Mouse (Mus musculus): ENCODE results near the gene Fkbp6. TPM values are rescaled to one million over a fixed set of nuclear protein-coding genes. Genes with fewer than 3 reads are reported as not detected.

The Fkbp6 gene
- polyA plus RNA-seq, 1 experiment from 2014 or later = 0.40 TPM

- H3K9me3 ChIP-seq (ENCODE audit: control insufficient read depth, low read length) = no peaks in the 10 kb centered on the region
- H3K27ac ChIP-seq (ENCODE audit: low read depth, low read length) = no peak overlapping the region
- no peaks in the 10 kb centered on the region for H3K4me1 ChIP-seq (replicated peaks; ENCODE audit: control insufficient read depth, insufficient read depth, low read length)
- ATAC-seq (replicated peaks; ENCODE audit: low FRiP score) = no peak
- H3K36me3 ChIP-seq (ENCODE audit: control insufficient read depth, insufficient read depth, low read length) = no peaks in the 10 kb centered on the region
- H3K9ac ChIP-seq (ENCODE audit: low read depth, low read length) = no peak overlapping the region
- no peaks in the 10 kb centered on the region for H3K27me3 ChIP-seq (replicated peaks; ENCODE audit: control insufficient read depth, insufficient read depth, low read length)
- no peak overlapping the region for H3K4me2 ChIP-seq
- 39% methylated on average over 3 of the region's 3 CpGs for WGBS
- no peak overlapping the region for H3K4me3 ChIP-seq (ENCODE audit: low read depth, low read length)
- DNase-seq (ENCODE audit: low spot score) = no peak
Observed at GRCm38 (mm10) chr5:135337575-135337974, 12.3 kb downstream of the Fkbp6 start.

- DNase-seq (ENCODE audit: low spot score) = peak; percentile 7
- no peak overlapping the region for H3K4me2 ChIP-seq
- no peak for ATAC-seq (replicated peaks; ENCODE audit: low FRiP score)
- H3K27ac ChIP-seq (ENCODE audit: low read depth, low read length) = no peak overlapping the region
- H3K27me3 ChIP-seq (replicated peaks; ENCODE audit: control insufficient read depth, insufficient read depth, low read length) = no peaks in the 10 kb centered on the region
- no peaks in the 10 kb centered on the region for H3K4me1 ChIP-seq (replicated peaks; ENCODE audit: control insufficient read depth, insufficient read depth, low read length)
- H3K36me3 ChIP-seq (ENCODE audit: control insufficient read depth, insufficient read depth, low read length) = no peaks in the 10 kb centered on the region
- H3K9me3 ChIP-seq (ENCODE audit: control insufficient read depth, low read length) = no peaks in the 10 kb centered on the region
- WGBS = 79% methylated on average over 6 of the region's 6 CpGs
- no peak overlapping the region for H3K4me3 ChIP-seq (ENCODE audit: low read depth, low read length)
- H3K9ac ChIP-seq (ENCODE audit: low read depth, low read length) = no peak overlapping the region
Observed at GRCm38 (mm10) chr5:135331161-135331560, 18.7 kb downstream of the Fkbp6 start.

- 77% methylated on average over 5 of the region's 5 CpGs for WGBS
- Histone ChIP-seq H3K4me1 (replicated peaks; ENCODE audit: control insufficient read depth, insufficient read depth, low read length) (no peaks in the 10 kb centered on the region), H3K36me3 (ENCODE audit: control insufficient read depth, insufficient read depth, low read length) (no peaks in the 10 kb centered on the region), H3K9ac (ENCODE audit: low read depth, low read length) (no peak overlapping the region), H3K4me2 (no peak overlapping the region), H3K27me3 (replicated peaks; ENCODE audit: control insufficient read depth, insufficient read depth, low read length) (no peaks in the 10 kb centered on the region), H3K27ac (ENCODE audit: low read depth, low read length) (no peak overlapping the region), H3K9me3 (ENCODE audit: control insufficient read depth, low read length) (no peaks in the 10 kb centered on the region), H3K4me3 (ENCODE audit: low read depth, low read length) (no peak overlapping the region)
- ATAC-seq (replicated peaks; ENCODE audit: low FRiP score) = no peak
- DNase-seq (ENCODE audit: low spot score) = peak; percentile 27
Observed at GRCm38 (mm10) chr5:135330201-135330600, 19.6 kb downstream of the Fkbp6 start.

- H3K9ac ChIP-seq (ENCODE audit: low read depth, low read length) = no peak overlapping the region
- H3K27me3 ChIP-seq (replicated peaks; ENCODE audit: control insufficient read depth, insufficient read depth, low read length) = no peaks in the 10 kb centered on the region
- WGBS = 66% methylated on average over 4 of the region's 4 CpGs
- H3K9me3 ChIP-seq (ENCODE audit: control insufficient read depth, low read length) = no peaks in the 10 kb centered on the region
- H3K4me1 ChIP-seq (replicated peaks; ENCODE audit: control insufficient read depth, insufficient read depth, low read length) = no peaks in the 10 kb centered on the region
- DNase-seq (ENCODE audit: low spot score) (peak; percentile 11), ATAC-seq (replicated peaks; ENCODE audit: low FRiP score) (no peak)
- no peak overlapping the region for H3K4me3 ChIP-seq (ENCODE audit: low read depth, low read length)
- no peak overlapping the region for H3K4me2 ChIP-seq
- H3K36me3 ChIP-seq (ENCODE audit: control insufficient read depth, insufficient read depth, low read length) = no peaks in the 10 kb centered on the region
- no peak overlapping the region for H3K27ac ChIP-seq (ENCODE audit: low read depth, low read length)
Observed at GRCm38 (mm10) chr5:135329471-135329870, 20.4 kb downstream of the Fkbp6 start.

- 32% methylated on average over 3 of the region's 3 CpGs for WGBS
- Histone ChIP-seq H3K27me3 (replicated peaks; ENCODE audit: control insufficient read depth, insufficient read depth, low read length) (no peaks in the 10 kb centered on the region), H3K4me2 (no peak overlapping the region), H3K4me1 (replicated peaks; ENCODE audit: control insufficient read depth, insufficient read depth, low read length) (no peaks in the 10 kb centered on the region), H3K9me3 (ENCODE audit: control insufficient read depth, low read length) (no peaks in the 10 kb centered on the region), H3K4me3 (ENCODE audit: low read depth, low read length) (no peak overlapping the region), H3K36me3 (ENCODE audit: control insufficient read depth, insufficient read depth, low read length) (no peaks in the 10 kb centered on the region), H3K9ac (ENCODE audit: low read depth, low read length) (no peak overlapping the region), H3K27ac (ENCODE audit: low read depth, low read length) (no peak overlapping the region)
- DNase-seq (ENCODE audit: low spot score) = no peak
- no peak for ATAC-seq (replicated peaks; ENCODE audit: low FRiP score)
Observed at GRCm38 (mm10) chr5:135326121-135326659, 23.7 kb downstream of the Fkbp6 start.

GRCm38 (mm10) chr5:135322197-135322596 lies 27.6 kb downstream of the Fkbp6 start:
- H3K4me3 ChIP-seq (ENCODE audit: low read depth, low read length) = no peak overlapping the region
- no peak for DNase-seq (ENCODE audit: low spot score)
- no peak for ATAC-seq (replicated peaks; ENCODE audit: low FRiP score)
- H3K36me3 ChIP-seq (ENCODE audit: control insufficient read depth, insufficient read depth, low read length) = no peaks in the 10 kb centered on the region
- H3K4me1 ChIP-seq (replicated peaks; ENCODE audit: control insufficient read depth, insufficient read depth, low read length) = no peaks in the 10 kb centered on the region
- no peak overlapping the region for H3K4me2 ChIP-seq
- WGBS = 81% methylated on average over 1 of the region's 1 CpGs
- H3K9ac ChIP-seq (ENCODE audit: low read depth, low read length) = no peak overlapping the region
- no peaks in the 10 kb centered on the region for H3K27me3 ChIP-seq (replicated peaks; ENCODE audit: control insufficient read depth, insufficient read depth, low read length)
- H3K9me3 ChIP-seq (ENCODE audit: control insufficient read depth, low read length) = no peaks in the 10 kb centered on the region
- no peak overlapping the region for H3K27ac ChIP-seq (ENCODE audit: low read depth, low read length)

- DNase-seq (ENCODE audit: low spot score) (no peak), ATAC-seq (replicated peaks; ENCODE audit: low FRiP score) (no peak)
- Histone ChIP-seq H3K27me3 (replicated peaks; ENCODE audit: control insufficient read depth, insufficient read depth, low read length) (no peaks in the 10 kb centered on the region), H3K4me2 (no peak overlapping the region), H3K27ac (ENCODE audit: low read depth, low read length) (no peak overlapping the region), H3K9ac (ENCODE audit: low read depth, low read length) (no peak overlapping the region), H3K36me3 (ENCODE audit: control insufficient read depth, insufficient read depth, low read length) (no peaks in the 10 kb centered on the region), H3K9me3 (ENCODE audit: control insufficient read depth, low read length) (no peaks in the 10 kb centered on the region), H3K4me1 (replicated peaks; ENCODE audit: control insufficient read depth, insufficient read depth, low read length) (no peaks in the 10 kb centered on the region), H3K4me3 (ENCODE audit: low read depth, low read length) (no peak overlapping the region)
- 62% methylated on average over 2 of the region's 2 CpGs for WGBS
Observed at GRCm38 (mm10) chr5:135319856-135320255, 30.0 kb downstream of the Fkbp6 start.

GRCm38 (mm10) chr5:135316177-135316576 lies 33.7 kb downstream of the Fkbp6 start:
- WGBS = 57% methylated on average over 3 of the region's 3 CpGs

GRCm38 (mm10) chr5:135306321-135306965 lies 43.4 kb downstream of the Fkbp6 start:
- no peak overlapping the region for H3K27ac ChIP-seq (ENCODE audit: low read depth, low read length)
- no peak overlapping the region for H3K4me3 ChIP-seq (ENCODE audit: low read depth, low read length)
- no peak overlapping the region for H3K9ac ChIP-seq (ENCODE audit: low read depth, low read length)
- H3K36me3 ChIP-seq (ENCODE audit: control insufficient read depth, insufficient read depth, low read length) = no peaks in the 10 kb centered on the region
- DNase-seq (ENCODE audit: low spot score) (no peak), ATAC-seq (replicated peaks; ENCODE audit: low FRiP score) (no peak)
- H3K4me2 ChIP-seq = no peak overlapping the region
- H3K4me1 ChIP-seq (replicated peaks; ENCODE audit: control insufficient read depth, insufficient read depth, low read length) = no peaks in the 10 kb centered on the region
- 0 out of 2 replicates have a peak, but pooled peaks cover 2% of the 10 kb centered on the region for H3K27me3 ChIP-seq (replicated peaks; ENCODE audit: control insufficient read depth, insufficient read depth, low read length)
- 44% methylated on average over 10 of the region's 10 CpGs for WGBS
- H3K9me3 ChIP-seq (ENCODE audit: control insufficient read depth, low read length) = no peaks in the 10 kb centered on the region

More at GRCm38 (mm10) chr5:135316177-135316576, 33.7 kb downstream of the Fkbp6 start:
- no peaks in the 10 kb centered on the region for H3K4me1 ChIP-seq (replicated peaks; ENCODE audit: control insufficient read depth, insufficient read depth, low read length)
- ATAC-seq (replicated peaks; ENCODE audit: low FRiP score) (no peak), DNase-seq (ENCODE audit: low spot score) (no peak)
- H3K4me3 ChIP-seq (ENCODE audit: low read depth, low read length) = no peak overlapping the region
- no peaks in the 10 kb centered on the region for H3K9me3 ChIP-seq (ENCODE audit: control insufficient read depth, low read length)
- H3K9ac ChIP-seq (ENCODE audit: low read depth, low read length) = no peak overlapping the region
- H3K4me2 ChIP-seq = no peak overlapping the region
- H3K36me3 ChIP-seq (ENCODE audit: control insufficient read depth, insufficient read depth, low read length) = no peaks in the 10 kb centered on the region
- no peak overlapping the region for H3K27ac ChIP-seq (ENCODE audit: low read depth, low read length)
- H3K27me3 ChIP-seq (replicated peaks; ENCODE audit: control insufficient read depth, insufficient read depth, low read length) = no peaks in the 10 kb centered on the region
